Mouse (Mus musculus): Measurements from ENCODE around the gene Olfr161. TPM values are rescaled to one million over a fixed set of nuclear protein-coding genes. Genes with fewer than 3 reads are reported as not detected.
A peak's percentile ranks its signal among the peaks of the same experiment; 100 is the strongest.
"Not testable (repeated sequence)": the region's sequence is repeated elsewhere in the genome, so short reads cannot be mapped to it uniquely, and the experiment has no call there.

Olfr161 gene
- not detected in 2 replicates for total RNA-seq (2014; rRNA removed; ENCODE audit: low replicate concordance)
- not detected in 2 replicates for polyA plus RNA-seq (2015; fragmentation: Nextera tagmentation; extraction: Ambion mirVana)

- ATAC-seq (ENCODE audit: insufficient read depth, low read depth) (no peak), DNase-seq (ENCODE audit: low spot score) (no peak)
- Histone ChIP-seq H3K9me3 (replicated peaks; ENCODE audit: control insufficient read depth, low read length) (0 out of 2 replicates have a peak, but pooled peaks cover 6% of the 10 kb centered on the region), H3K27ac (ENCODE audit: low read depth) (no peak within 1 kb of the TSS), H3K36me3 (replicated peaks; ENCODE audit: control insufficient read depth, insufficient read depth, low read length) (no peaks in the 10 kb centered on the region), H3K4me2 (ENCODE audit: low read depth, low read length) (no peak within 1 kb of the TSS), H3K4me3 (ENCODE audit: low read depth, low read length) (no peak within 1 kb of the TSS), H3K9ac (replicated peaks; ENCODE audit: low read depth, low read length) (no peak within 1 kb of the TSS), H3K27me3 (ENCODE audit: control insufficient read depth, insufficient read depth, low read length) (no peaks in the 10 kb centered on the region), H3K4me1 (ENCODE audit: control insufficient read depth, insufficient read depth) (no peaks in the 10 kb centered on the region)
- TF ChIP-seq CTCF (IDR thresholded peaks at IDR 0.05; ENCODE audit: low read depth) (no peak), EP300 (IDR thresholded peaks at IDR 0.05; ENCODE audit: low read depth) (no peak)
- 53% methylated on average over 1 of the region's 1 CpGs for WGBS
Observed at GRCm38 (mm10) chr16:3590691-3591090, at the start of gene Olfr161. TSS of gene Olfr161 (plus strand) at chr16:3591042.

- no peaks in the 10 kb centered on the region for H3K36me3 ChIP-seq (replicated peaks; ENCODE audit: control insufficient read depth, insufficient read depth, low read length)
- H3K4me3 ChIP-seq (ENCODE audit: low read depth, low read length) = no peak overlapping the region
- H3K4me1 ChIP-seq (ENCODE audit: control insufficient read depth, insufficient read depth) = no peaks in the 10 kb centered on the region
- no peak overlapping the region for H3K27ac ChIP-seq (ENCODE audit: low read depth)
- no peak for TF ChIP-seq EP300 (IDR thresholded peaks at IDR 0.05; ENCODE audit: low read depth)
- H3K9ac ChIP-seq (replicated peaks; ENCODE audit: low read depth, low read length) = no peak overlapping the region
- DNase-seq (ENCODE audit: low spot score) (no peak), ATAC-seq (ENCODE audit: insufficient read depth, low read depth) (no peak)
- no peak overlapping the region for H3K4me2 ChIP-seq (ENCODE audit: low read depth, low read length)
- H3K27me3 ChIP-seq (ENCODE audit: control insufficient read depth, insufficient read depth, low read length) = no peaks in the 10 kb centered on the region
- H3K9me3 ChIP-seq (replicated peaks; ENCODE audit: control insufficient read depth, low read length) = no peaks in the 10 kb centered on the region
Observed at GRCm38 (mm10) chr16:3563553-3563952, 27.3 kb upstream of the Olfr161 start.

- H3K4me3 ChIP-seq (ENCODE audit: low read depth, low read length); H3K4me1 ChIP-seq (ENCODE audit: control insufficient read depth, insufficient read depth); H3K36me3 ChIP-seq (replicated peaks; ENCODE audit: control insufficient read depth, insufficient read depth, low read length); H3K27ac ChIP-seq (ENCODE audit: low read depth); H3K4me2 ChIP-seq (ENCODE audit: low read depth, low read length); H3K9ac ChIP-seq (replicated peaks; ENCODE audit: low read depth, low read length); ATAC-seq (ENCODE audit: insufficient read depth, low read depth); DNase-seq (ENCODE audit: low spot score); H3K27me3 ChIP-seq (ENCODE audit: control insufficient read depth, insufficient read depth, low read length); H3K9me3 ChIP-seq (replicated peaks; ENCODE audit: control insufficient read depth, low read length): not testable (repeated sequence)
- WGBS = 37% methylated on average over 1 of the region's 1 CpGs
Observed at GRCm38 (mm10) chr16:3577658-3578057, 13.2 kb upstream of the Olfr161 start.

GRCm38 (mm10) chr16:3578227-3578848 is 12.5 kb upstream of the Olfr161 start:
- H3K27me3 ChIP-seq (ENCODE audit: control insufficient read depth, insufficient read depth, low read length); H3K4me3 ChIP-seq (ENCODE audit: low read depth, low read length); ATAC-seq (ENCODE audit: insufficient read depth, low read depth); H3K4me1 ChIP-seq (ENCODE audit: control insufficient read depth, insufficient read depth); DNase-seq (ENCODE audit: low spot score); H3K27ac ChIP-seq (ENCODE audit: low read depth); H3K4me2 ChIP-seq (ENCODE audit: low read depth, low read length); H3K36me3 ChIP-seq (replicated peaks; ENCODE audit: control insufficient read depth, insufficient read depth, low read length); H3K9me3 ChIP-seq (replicated peaks; ENCODE audit: control insufficient read depth, low read length); H3K9ac ChIP-seq (replicated peaks; ENCODE audit: low read depth, low read length): not testable (repeated sequence)
- WGBS = 69% methylated on average over 1 of the region's 1 CpGs

- ATAC-seq (ENCODE audit: insufficient read depth, low read depth); H3K4me2 ChIP-seq (ENCODE audit: low read depth, low read length); H3K9ac ChIP-seq (replicated peaks; ENCODE audit: low read depth, low read length); DNase-seq (ENCODE audit: low spot score); H3K27ac ChIP-seq (ENCODE audit: low read depth); H3K4me3 ChIP-seq (ENCODE audit: low read depth, low read length); H3K36me3 ChIP-seq (replicated peaks; ENCODE audit: control insufficient read depth, insufficient read depth, low read length); H3K9me3 ChIP-seq (replicated peaks; ENCODE audit: control insufficient read depth, low read length); H3K4me1 ChIP-seq (ENCODE audit: control insufficient read depth, insufficient read depth); H3K27me3 ChIP-seq (ENCODE audit: control insufficient read depth, insufficient read depth, low read length): not testable (repeated sequence)
- 79% methylated on average over 5 of the region's 5 CpGs for WGBS
Observed at GRCm38 (mm10) chr16:3631376-3631775, 40.5 kb downstream of the Olfr161 start.

GRCm38 (mm10) chr16:3632572-3633361 is 41.9 kb downstream of the Olfr161 start:
- WGBS = 36% methylated on average over 27 of the region's 27 CpGs
- H3K4me2 ChIP-seq (ENCODE audit: low read depth, low read length) = peak overlapping the region; percentile 48
- not testable (repeated sequence) for DNase-seq (ENCODE audit: low spot score); H3K36me3 ChIP-seq (replicated peaks; ENCODE audit: control insufficient read depth, insufficient read depth, low read length); ATAC-seq (ENCODE audit: insufficient read depth, low read depth); H3K4me1 ChIP-seq (ENCODE audit: control insufficient read depth, insufficient read depth); H3K27ac ChIP-seq (ENCODE audit: low read depth); H3K9me3 ChIP-seq (replicated peaks; ENCODE audit: control insufficient read depth, low read length); H3K27me3 ChIP-seq (ENCODE audit: control insufficient read depth, insufficient read depth, low read length)
- H3K4me3 ChIP-seq (ENCODE audit: low read depth, low read length) = peak overlapping the region; percentile 16; the same call in 1 of the 2 replicates
- H3K9ac ChIP-seq (replicated peaks; ENCODE audit: low read depth, low read length) = 0 out of 2 replicates have a peak overlapping the region, but pooled peaks have one; percentile 15
- peak; percentile 24; the same call in 1 of the 2 replicates for TF ChIP-seq CTCF (IDR thresholded peaks at IDR 0.05; ENCODE audit: low read depth)

Other genes starting within 250 kb of the Olfr161 start
- gene Mefv, start 127.1 kb downstream of the Olfr161 start, total RNA-seq (2014; rRNA removed; ENCODE audit: low replicate concordance) = not detected in 2 replicates
- 0.04 and 0.05 TPM in 2 replicates for gene Mefv, start 127.1 kb downstream of the Olfr161 start, polyA plus RNA-seq (2015; fragmentation: Nextera tagmentation; extraction: Ambion mirVana)
- 11.1 and 12.6 TPM in 2 replicates for gene Zfp263, start 153.1 kb downstream of the Olfr161 start, total RNA-seq (2014; rRNA removed; ENCODE audit: low replicate concordance)
- gene Zfp263, start 153.1 kb downstream of the Olfr161 start, polyA plus RNA-seq (2015; fragmentation: Nextera tagmentation; extraction: Ambion mirVana) = 15.8 and 17.1 TPM in 2 replicates
- not detected in 2 replicates for gene Olfr15, start 239.8 kb downstream of the Olfr161 start, total RNA-seq (2014; rRNA removed; ENCODE audit: low replicate concordance)
- gene Olfr15, start 239.8 kb downstream of the Olfr161 start, polyA plus RNA-seq (2015; fragmentation: Nextera tagmentation; extraction: Ambion mirVana) = not detected in 2 replicates